Comparison of ENCODE assay signal across 10 mouse cellular contexts in genomic region chr5:38549461-38549909, GRCm38 (mm10). TPM values are rescaled to one million over a fixed set of nuclear protein-coding genes. Genes with fewer than 3 reads are reported as not detected.
DNase-seq lines count a peak whose midpoint lies in the region; ATAC-seq and TF ChIP-seq lines count a peak whose summit lies in the region.
"Had no signal": no experiment of that assay in that cellular context is flagged by ENCODE, and none has a peak within 500 bp of the region (broad histone marks: within the 10 kb centered on the region; RNA-seq: fewer than 3 reads in every experiment).

No protein-coding gene starts in this region.

- H3K27me3 ChIP-seq in forebrain, embryonic 13.5 days: no peaks in the 10 kb centered on the region
- no peaks in the 10 kb centered on the region for H3K27me3 ChIP-seq in forebrain, embryonic 12.5 days
- H3K27me3 ChIP-seq in lung, postnatal 0 days (replicated peaks; ENCODE audit: insufficient read depth, low read length): no peaks in the 10 kb centered on the region
- H3K27me3 ChIP-seq in stomach, postnatal 0 days (ENCODE audit: control insufficient read depth, insufficient read depth, low read length): no peaks in the 10 kb centered on the region

- H3K9me3 ChIP-seq in forebrain, embryonic 13.5 days (replicated peaks): no peaks in the 10 kb centered on the region
- no peaks in the 10 kb centered on the region for H3K9me3 ChIP-seq in forebrain, embryonic 12.5 days
- no peaks in the 10 kb centered on the region for H3K9me3 ChIP-seq in lung, postnatal 0 days (ENCODE audit: low read length)
- H3K9me3 ChIP-seq in stomach, postnatal 0 days (ENCODE audit: control insufficient read depth, low read length): no peaks in the 10 kb centered on the region
- H3K9me3 ChIP-seq: midbrain, embryonic 10.5 days had no signal

- peak; percentile 78 for DNase-seq in lung, postnatal 0 days (ENCODE audit: low spot score)
- no peak for DNase-seq in lung, adult 18-20 months
- DNase-seq in kidney, postnatal 10 days: peak; percentile 60
- DNase-seq in stomach, postnatal 0 days (ENCODE audit: low spot score): peak; percentile 37
- DNase-seq in left cerebral cortex, adult 9 months (ENCODE audit: low spot score in 2 of 2): no peak
- no peak for DNase-seq in frontal cortex, postnatal 25 days (ENCODE audit: low spot score in 2 of 2)
- DNase-seq: right cerebral cortex, postnatal 14 days had no signal

- H3K4me2 ChIP-seq in forebrain, embryonic 13.5 days: no peak overlapping the region
- H3K4me2 ChIP-seq in forebrain, embryonic 12.5 days: no peak overlapping the region
- H3K4me2 ChIP-seq in lung, postnatal 0 days (replicated peaks; ENCODE audit: low read depth, low read length): 0 out of 2 replicates have a peak overlapping the region, but pooled peaks have one; percentile 5
- H3K4me2 ChIP-seq in stomach, postnatal 0 days (replicated peaks; ENCODE audit: low read depth): no peak overlapping the region

- ATAC-seq in forebrain, embryonic 13.5 days: 0 out of 2 replicates have a peak, but pooled peaks have one; percentile 17
- ATAC-seq in forebrain, embryonic 12.5 days (ENCODE audit: low FRiP score): no peak
- ATAC-seq in lung, postnatal 0 days: peak; percentile 82
- ATAC-seq in stomach, postnatal 0 days (ENCODE audit: low FRiP score, low TSS enrichment): peak; percentile 27

- H3K27ac ChIP-seq in forebrain, embryonic 13.5 days: no peak overlapping the region
- H3K27ac ChIP-seq in forebrain, embryonic 12.5 days: no peak overlapping the region
- H3K27ac ChIP-seq in lung, postnatal 0 days (ENCODE audit: low read length): peak overlapping the region; percentile 55
- H3K27ac ChIP-seq in stomach, postnatal 0 days (replicated peaks): peak overlapping the region; percentile 83
- H3K27ac ChIP-seq: midbrain, embryonic 10.5 days had no signal

- H3K36me3 ChIP-seq in forebrain, embryonic 13.5 days (ENCODE audit: poor library complexity, severe bottlenecking): peaks cover 96% of the 10 kb centered on the region
- H3K36me3 ChIP-seq in forebrain, embryonic 12.5 days (replicated peaks): peaks cover 82% of the 10 kb centered on the region
- peaks cover 37% of the 10 kb centered on the region for H3K36me3 ChIP-seq in lung, postnatal 0 days (ENCODE audit: insufficient read depth, low read length)
- peaks cover 32% of the 10 kb centered on the region for H3K36me3 ChIP-seq in stomach, postnatal 0 days (ENCODE audit: control insufficient read depth, insufficient read depth, low read length)

- no peak for TF ChIP-seq EP300 in lung, postnatal 0 days (IDR thresholded peaks at IDR 0.05)
- TF ChIP-seq EP300 in stomach, postnatal 0 days (optimal IDR thresholded peaks at IDR 0.05): no peak

- no peak overlapping the region for H3K9ac ChIP-seq in forebrain, embryonic 13.5 days
- no peak overlapping the region for H3K9ac ChIP-seq in forebrain, embryonic 12.5 days
- no peak overlapping the region for H3K9ac ChIP-seq in lung, postnatal 0 days (replicated peaks; ENCODE audit: low read depth)
- H3K9ac ChIP-seq in stomach, postnatal 0 days (ENCODE audit: low read length): 0 out of 2 replicates have a peak overlapping the region, but pooled peaks have one; percentile 27

- no peak overlapping the region for H3K4me3 ChIP-seq in forebrain, embryonic 13.5 days
- H3K4me3 ChIP-seq in forebrain, embryonic 12.5 days (replicated peaks): no peak overlapping the region
- H3K4me3 ChIP-seq in lung, postnatal 0 days (ENCODE audit: low read depth, low read length): no peak overlapping the region
- H3K4me3 ChIP-seq in stomach, postnatal 0 days (ENCODE audit: low read depth, low read length): no peak overlapping the region
- H3K4me3 ChIP-seq: midbrain, embryonic 10.5 days had no signal

- H3K4me1 ChIP-seq in forebrain, embryonic 13.5 days: peaks cover 10% of the 10 kb centered on the region
- H3K4me1 ChIP-seq in forebrain, embryonic 12.5 days: peaks cover 2% of the 10 kb centered on the region; the same call in 1 of the 2 replicates
- H3K4me1 ChIP-seq in lung, postnatal 0 days (ENCODE audit: insufficient read depth, low read depth, low read length): peaks cover 27% of the 10 kb centered on the region
- peaks cover 20% of the 10 kb centered on the region for H3K4me1 ChIP-seq in stomach, postnatal 0 days (replicated peaks; ENCODE audit: control insufficient read depth, insufficient read depth)

- WGBS in forebrain, embryonic 13.5 days: 92% methylated on average over 3 of the region's 3 CpGs
- 82% methylated on average over 3 of the region's 3 CpGs for WGBS in forebrain, embryonic 12.5 days
- 34% methylated on average over 3 of the region's 3 CpGs for WGBS in lung, postnatal 0 days
- WGBS in stomach, postnatal 0 days: 32% methylated on average over 3 of the region's 3 CpGs

- no peak for TF ChIP-seq CTCF in lung, postnatal 0 days (IDR thresholded peaks at IDR 0.05)
- no peak for TF ChIP-seq CTCF in stomach, postnatal 0 days (IDR thresholded peaks at IDR 0.05; ENCODE audit: low read depth)

RNA-seq across cellular contexts. Expression of gene Wdr1, which starts 13.5 kb away (rescaled TPM):
- 135 and 145 TPM in 2 replicates for polyA plus RNA-seq in forebrain, embryonic 13.5 days (2015; fragmentation: Nextera tagmentation; extraction: Ambion mirVana)
- 144 and 153 TPM in 2 replicates for polyA plus RNA-seq in forebrain, embryonic 12.5 days (2016; fragmentation: Nextera tagmentation; extraction: Ambion mirVana)
- 158 and 175 TPM in 2 replicates for polyA plus RNA-seq in lung, postnatal 0 days (2015; fragmentation: Nextera tagmentation; extraction: Ambion mirVana)
- 174 and 178 TPM in 2 replicates for polyA plus RNA-seq in stomach, postnatal 0 days (2015; fragmentation: Nextera tagmentation; extraction: Ambion mirVana)

RNA-seq across cellular contexts. Expression of gene Slc2a9, which starts 46.5 kb away (rescaled TPM):
- polyA plus RNA-seq in forebrain, embryonic 13.5 days (2015; fragmentation: Nextera tagmentation; extraction: Ambion mirVana): 0.05 and 0.28 TPM in 2 replicates
- 0.14 and 0.29 TPM in 2 replicates for polyA plus RNA-seq in forebrain, embryonic 12.5 days (2016; fragmentation: Nextera tagmentation; extraction: Ambion mirVana)
- 2.2 and 2.4 TPM in 2 replicates for polyA plus RNA-seq in lung, postnatal 0 days (2015; fragmentation: Nextera tagmentation; extraction: Ambion mirVana)
- 0.62 and 0.93 TPM in 2 replicates for polyA plus RNA-seq in stomach, postnatal 0 days (2015; fragmentation: Nextera tagmentation; extraction: Ambion mirVana)

Comparison
In these comparisons a context has a peak if more than half of its experiments do, and no peak if none do; other contexts are left out.
1. DNase-seq: peak in lung, postnatal 0 days (single experiment), kidney, postnatal 10 days (single experiment) and stomach, postnatal 0 days (single experiment); none in lung, adult 18-20 months (0 of 2), left cerebral cortex, adult 9 months (0 of 2) and frontal cortex, postnatal 25 days (0 of 2).
2. H3K27ac ChIP-seq: peak in lung, postnatal 0 days (single experiment) and stomach, postnatal 0 days (single experiment); none in forebrain, embryonic 13.5 days (single experiment) and forebrain, embryonic 12.5 days (single experiment).